Comparison of ENCODE assay signal across 18 mouse cellular contexts in the genomic region with DNA sequence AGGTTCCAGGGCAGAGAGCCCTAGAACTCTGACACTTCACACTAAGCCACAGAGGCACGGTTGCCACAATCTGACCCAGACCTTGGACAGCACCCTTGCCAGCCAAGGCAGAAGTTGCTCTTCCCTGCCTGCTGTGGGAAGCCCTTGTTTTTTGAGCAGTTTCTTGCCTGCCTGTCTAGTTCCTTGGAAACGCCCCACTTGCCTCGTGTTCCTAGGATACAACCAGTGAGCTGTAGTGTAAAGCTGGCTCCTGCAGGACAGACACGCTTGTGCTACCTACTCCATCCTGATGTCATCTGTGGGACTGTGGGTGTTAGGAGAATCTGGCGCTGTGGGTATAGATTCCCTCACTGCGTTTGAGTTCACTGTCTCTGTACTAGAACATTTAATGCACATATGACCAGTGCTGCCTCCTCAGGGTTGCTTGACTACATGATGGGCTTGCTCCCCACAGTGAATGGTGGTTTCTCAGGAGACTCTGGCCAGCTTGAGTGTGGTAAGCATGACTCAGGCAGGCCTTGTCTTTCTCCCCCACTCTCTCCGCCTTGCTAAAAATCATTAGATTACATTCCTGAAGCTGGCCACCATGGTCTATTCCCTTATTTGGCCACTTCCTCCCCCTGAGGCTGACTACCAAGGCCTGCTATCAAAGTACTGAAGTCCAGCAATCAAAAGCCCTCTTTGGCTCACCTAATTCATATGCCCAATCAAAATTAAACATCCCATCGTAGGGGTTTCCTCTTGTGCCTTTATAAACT. TPM values are rescaled to one million over a fixed set of nuclear protein-coding genes. Genes with fewer than 3 reads are reported as not detected.
A peak's percentile ranks its signal among the peaks of the same experiment; 100 is the strongest.
DNase-seq lines count a peak whose midpoint lies in the region; ATAC-seq and TF ChIP-seq lines count a peak whose summit lies in the region.
"Had no signal": no experiment of that assay in that cellular context is flagged by ENCODE, and none has a peak within 500 bp of the region (broad histone marks: within the 10 kb centered on the region; RNA-seq: fewer than 3 reads in every experiment).

No protein-coding gene starts in this region.

- H3K27ac ChIP-seq in intestine, postnatal 0 days (ENCODE audit: low read depth, low read length) = no peak overlapping the region
- H3K27ac ChIP-seq: embryonic facial prominence, embryonic 13.5 days; heart, embryonic 15.5 days; hindbrain, embryonic 15.5 days; liver, embryonic 14.5 days; macrophage had no signal

- H3K9ac ChIP-seq in intestine, postnatal 0 days (ENCODE audit: low read depth, low read length) = no peak overlapping the region
- H3K9ac ChIP-seq: embryonic facial prominence, embryonic 13.5 days; heart, embryonic 15.5 days; hindbrain, embryonic 15.5 days; liver, embryonic 14.5 days had no signal

- H3K4me2 ChIP-seq in intestine, postnatal 0 days (replicated peaks; ENCODE audit: low read depth) = no peak overlapping the region
- H3K4me2 ChIP-seq: embryonic facial prominence, embryonic 13.5 days; heart, embryonic 15.5 days; hindbrain, embryonic 15.5 days had no signal

- no peaks in the 10 kb centered on the region for H3K4me1 ChIP-seq in intestine, postnatal 0 days (replicated peaks; ENCODE audit: control insufficient read depth, insufficient read depth, low read length)
- H3K4me1 ChIP-seq: embryonic facial prominence, embryonic 13.5 days; heart, embryonic 15.5 days; hindbrain, embryonic 15.5 days had no signal

- WGBS in intestine, postnatal 0 days = 57% methylated on average over 8 of the region's 8 CpGs

- peaks cover 3% of the 10 kb centered on the region; the same call in 1 of the 2 replicates for H3K27me3 ChIP-seq in intestine, postnatal 0 days (replicated peaks; ENCODE audit: control insufficient read depth, insufficient read depth, low read length)
- H3K27me3 ChIP-seq: embryonic facial prominence, embryonic 13.5 days; hindbrain, embryonic 15.5 days had no signal

- H3K36me3 ChIP-seq in intestine, postnatal 0 days (ENCODE audit: control insufficient read depth, insufficient read depth) = no peaks in the 10 kb centered on the region
- H3K36me3 ChIP-seq: embryonic facial prominence, embryonic 13.5 days; heart, embryonic 15.5 days; hindbrain, embryonic 15.5 days had no signal

- no peaks in the 10 kb centered on the region for H3K9me3 ChIP-seq in intestine, postnatal 0 days (ENCODE audit: control insufficient read depth)
- H3K9me3 ChIP-seq: embryonic facial prominence, embryonic 13.5 days; heart, embryonic 15.5 days; hindbrain, embryonic 15.5 days had no signal

- peak; percentile 39 for DNase-seq in embryo, embryonic 10 days (ENCODE audit: low spot score)
- DNase-seq in embryo, embryonic 11 days = no peak
- peak; percentile 49 for DNase-seq in layer of hippocampus, adult 9-11 months
- no peak for DNase-seq in layer of hippocampus, postnatal 25 days (ENCODE audit: extremely low spot score in 1 of 2, low spot score in 1 of 2)
- DNase-seq in 416B (ENCODE audit: low read depth) = peak; percentile 42
- DNase-seq in gastrocnemius, adult 18-20 months (ENCODE audit: low spot score) = no peak
- DNase-seq: adrenal gland, postnatal 25 days; B cell, adult 2 months; cerebellum, adult 8-10 months; thymus, adult 18-20 months had no signal

- no peak for TF ChIP-seq CTCF in intestine, postnatal 0 days (IDR thresholded peaks at IDR 0.05; ENCODE audit: low read depth)

- H3K4me3 ChIP-seq in intestine, postnatal 0 days (ENCODE audit: low read depth, low read length) = no peak overlapping the region
- H3K4me3 ChIP-seq: embryonic facial prominence, embryonic 13.5 days; heart, embryonic 15.5 days; hindbrain, embryonic 15.5 days had no signal

- 0 out of 2 replicates have a peak, but pooled peaks have one; percentile 42 for ATAC-seq in common myeloid progenitor, adult 5-6 weeks (replicated peaks; ENCODE audit: low read depth, poor library complexity, severe bottlenecking)
- ATAC-seq in intestine, postnatal 0 days = no peak
- ATAC-seq: forebrain, embryonic 16.5 days had no signal

RNA-seq across cellular contexts. Expression of gene Fcgr1, which starts 18.8 kb away (rescaled TPM):
- total RNA-seq in layer of hippocampus, postnatal 25 days (2021) = 1 to 10 TPM; 2.9 to 3.3 TPM
- total RNA-seq in common myeloid progenitor, adult 5-6 weeks (2017) = not detected in 2 replicates
- under 1 TPM in 1 of 2 experiments, not detected in 1; 0.14 TPM for total RNA-seq in gastrocnemius, adult 18-20 months (2021)
- polyA plus RNA-seq in intestine, postnatal 0 days (2015; fragmentation: Nextera tagmentation; extraction: Ambion mirVana) = 2.7 TPM in 2 replicates

RNA-seq across cellular contexts. Expression of gene Hist2h2bb, which starts 43.0 kb away (rescaled TPM):
- 100 to 1,000 TPM; 110 to 123 TPM for total RNA-seq in layer of hippocampus, postnatal 25 days (2021)
- 6,356 and 6,932 TPM in 2 replicates for total RNA-seq in common myeloid progenitor, adult 5-6 weeks (2017)
- total RNA-seq in gastrocnemius, adult 18-20 months (2021) = 10 to 100 TPM; 15.3 to 27.5 TPM
- polyA plus RNA-seq in intestine, postnatal 0 days (2015; fragmentation: Nextera tagmentation; extraction: Ambion mirVana) = 2.3 and 3.9 TPM in 2 replicates
- polyA plus RNA-seq: macrophage had no signal

RNA-seq across cellular contexts. Expression of gene Hist2h3b, which starts 44.1 kb away (rescaled TPM):
- total RNA-seq in layer of hippocampus, postnatal 25 days (2021) = 10 to 100 TPM; 41.9 to 53.6 TPM
- 296 and 352 TPM in 2 replicates for total RNA-seq in common myeloid progenitor, adult 5-6 weeks (2017)
- 10 to 100 TPM; 14.0 to 16.9 TPM for total RNA-seq in gastrocnemius, adult 18-20 months (2021)
- 13.3 and 19.9 TPM in 2 replicates for polyA plus RNA-seq in intestine, postnatal 0 days (2015; fragmentation: Nextera tagmentation; extraction: Ambion mirVana)
- polyA plus RNA-seq: macrophage had no signal

RNA-seq across cellular contexts. Expression of gene Hist2h4, which starts 49.4 kb away (rescaled TPM):
- 10 to 100 TPM; 23.8 to 28.4 TPM for total RNA-seq in layer of hippocampus, postnatal 25 days (2021)
- total RNA-seq in common myeloid progenitor, adult 5-6 weeks (2017) = 101 and 120 TPM in 2 replicates
- 1 to 10 TPM; 4.6 to 7.8 TPM for total RNA-seq in gastrocnemius, adult 18-20 months (2021)
- 2.1 and 4.7 TPM in 2 replicates for polyA plus RNA-seq in intestine, postnatal 0 days (2015; fragmentation: Nextera tagmentation; extraction: Ambion mirVana)

Comparison
In these comparisons a context has a peak if more than half of its experiments do, and no peak if none do; other contexts are left out.
1. DNase-seq: peak in embryo, embryonic 10 days (single experiment), layer of hippocampus, adult 9-11 months (single experiment) and 416B (single experiment); none in embryo, embryonic 11 days (single experiment), layer of hippocampus, postnatal 25 days (0 of 2) and gastrocnemius, adult 18-20 months (single experiment).
2. RNA of gene Hist2h2bb, which starts 43.0 kb away (total RNA-seq): 6,356 to 6,932 TPM in common myeloid progenitor, adult 5-6 weeks; 110 to 123 TPM in layer of hippocampus, postnatal 25 days and 15.3 to 27.5 TPM in gastrocnemius, adult 18-20 months; every median in the first group is over 10 times any median in the second.